Mouse (Mus musculus): ENCODE data around the gene Tut1. TPM values are rescaled to one million over a fixed set of nuclear protein-coding genes. Genes with fewer than 3 reads are reported as not detected.
"Not testable (repeated sequence)": the region's sequence is repeated elsewhere in the genome, so short reads cannot be mapped to it uniquely, and the experiment has no call there.

Tut1 gene
- total RNA-seq, 2 experiments from 2014 or later, result 5.7 to 7.2 TPM

DNA sequence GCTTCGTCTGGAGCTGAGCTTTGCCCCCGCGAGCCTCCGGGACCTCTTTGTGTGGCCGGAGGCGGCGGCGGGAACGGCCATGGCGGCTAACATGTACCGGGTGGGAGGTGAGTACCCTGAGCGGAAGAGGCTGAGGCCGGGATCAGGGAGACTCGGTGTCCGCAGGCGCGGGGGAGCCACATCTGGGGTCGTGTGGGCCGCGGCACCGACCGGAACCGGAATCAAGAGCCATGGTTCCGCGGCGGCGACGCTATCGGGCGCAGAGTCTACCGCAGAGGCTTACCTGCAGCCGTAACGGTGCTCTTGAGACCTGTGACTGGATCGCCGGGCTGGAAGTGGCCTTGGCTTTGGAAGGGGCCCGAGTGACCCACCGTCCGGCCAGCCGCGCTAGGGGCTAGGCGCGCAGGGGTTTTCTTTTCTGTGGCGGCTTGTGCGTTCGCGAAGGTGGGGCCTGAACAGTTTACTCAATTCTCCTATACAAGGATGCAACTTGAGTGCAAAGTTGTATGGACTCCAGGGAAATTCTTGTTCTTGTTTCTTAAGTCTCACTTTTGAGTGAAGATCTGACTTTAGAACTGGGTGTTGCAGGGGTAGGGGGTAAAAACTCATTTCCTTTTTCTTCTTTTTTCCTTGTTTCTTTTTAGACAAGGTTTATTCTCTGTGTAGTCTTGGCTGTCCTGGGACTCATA is 11.2 kb upstream of the Tut1 start:
- no peak for DNase-seq

DNA sequence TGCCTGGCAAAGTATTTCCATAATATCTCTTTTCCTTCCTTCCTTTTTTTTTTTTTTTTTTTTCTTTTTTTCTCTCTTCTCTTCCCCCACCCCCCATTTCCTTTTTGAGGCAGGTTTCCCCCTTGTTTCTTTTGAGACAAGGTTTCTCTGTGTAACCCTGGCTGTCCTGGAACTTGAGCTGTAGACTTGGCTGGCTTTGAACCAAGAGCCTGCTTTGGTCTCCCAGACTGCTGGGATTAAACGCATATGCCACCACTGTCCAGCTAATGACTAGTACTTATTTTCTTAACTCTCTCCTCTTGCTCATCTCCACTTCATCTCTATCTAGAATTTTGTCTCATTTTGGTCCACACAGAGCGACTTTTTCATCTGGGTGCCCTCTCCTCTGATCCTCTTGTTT is 10.6 kb upstream of the Tut1 start:
- no peak for DNase-seq

DNA sequence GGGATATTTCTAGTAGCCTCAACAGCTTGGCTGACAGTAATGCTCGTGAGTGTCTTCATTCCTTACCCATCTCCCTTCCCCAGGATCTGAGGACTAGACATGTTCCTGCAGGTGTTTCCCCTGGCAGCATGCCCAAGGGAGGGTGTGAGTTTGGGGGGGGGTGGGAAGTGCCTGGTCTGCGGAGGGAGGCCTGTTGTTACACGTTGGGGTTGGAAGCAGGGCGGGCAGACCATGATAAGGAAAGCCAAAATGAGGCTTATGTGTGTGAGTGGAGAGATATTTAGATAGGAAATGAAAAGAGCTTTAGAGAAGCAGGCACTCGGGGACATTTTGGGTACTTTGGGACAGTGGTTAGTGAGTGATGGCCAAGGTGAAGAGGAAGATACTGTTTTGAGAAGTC is 9.6 kb upstream of the Tut1 start:
- DNase-seq, result no peak

DNA sequence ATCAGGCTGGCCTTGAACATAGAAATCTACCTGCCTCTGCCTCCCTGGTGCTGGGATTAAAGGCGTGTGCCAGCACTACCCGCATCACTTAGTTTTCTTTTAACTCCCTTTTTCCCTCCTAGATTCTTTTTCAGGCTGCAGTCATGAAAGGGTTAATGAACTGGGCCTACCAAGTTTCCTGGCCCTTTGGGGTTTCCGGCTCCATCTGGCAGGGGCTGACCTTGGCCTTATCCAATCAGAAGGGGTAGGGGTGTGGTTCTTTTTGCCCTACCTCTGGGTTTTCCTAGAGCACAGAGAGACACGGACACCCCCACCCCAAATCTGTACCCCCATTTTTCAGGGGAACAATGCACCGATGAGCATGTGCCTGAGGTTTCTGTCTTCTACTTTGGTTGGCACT is 8.9 kb upstream of the Tut1 start:
- peak; percentile 69 for DNase-seq

DNA sequence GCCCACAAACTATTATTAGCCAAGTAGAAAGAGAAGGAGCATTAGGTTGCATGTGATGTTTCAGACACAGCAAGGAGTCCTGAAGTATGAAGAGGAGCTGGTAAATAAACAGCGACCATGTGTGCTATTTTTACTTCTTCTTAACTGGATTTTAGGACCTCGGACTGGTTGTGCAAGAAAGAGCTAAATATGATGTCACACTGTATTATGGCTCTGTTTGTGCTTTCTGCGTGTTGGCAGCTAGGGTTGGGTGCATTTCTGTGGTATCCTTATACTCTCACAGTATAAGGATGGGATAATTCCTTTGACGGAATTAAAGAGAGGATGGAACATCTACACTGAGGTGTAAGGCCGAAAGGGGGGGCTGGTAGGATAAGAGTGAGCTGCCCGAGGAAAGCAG is 8.4 kb upstream of the Tut1 start:
- DNase-seq, result no peak

DNA sequence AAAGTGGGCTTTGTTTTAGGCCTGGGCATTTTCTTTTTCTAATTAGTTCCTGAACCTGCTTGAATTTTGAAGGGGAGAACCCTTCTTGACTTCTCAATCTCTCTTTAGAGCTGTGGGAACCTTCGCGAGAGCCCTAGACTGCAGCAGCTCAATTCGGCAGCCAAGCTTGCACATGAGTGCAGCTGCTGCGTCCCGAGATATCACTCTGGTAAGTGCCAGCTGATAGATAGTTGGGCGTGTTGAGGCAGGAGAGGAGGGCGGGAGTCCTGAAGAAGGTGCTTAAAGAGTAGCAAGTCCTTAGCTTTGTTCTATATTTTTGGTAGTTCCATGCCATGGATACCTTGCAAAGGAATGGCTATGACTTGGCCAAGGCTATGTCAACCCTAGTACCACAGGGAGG is 6.7 kb upstream of the Tut1 start:
- DNase-seq, result no peak

DNA sequence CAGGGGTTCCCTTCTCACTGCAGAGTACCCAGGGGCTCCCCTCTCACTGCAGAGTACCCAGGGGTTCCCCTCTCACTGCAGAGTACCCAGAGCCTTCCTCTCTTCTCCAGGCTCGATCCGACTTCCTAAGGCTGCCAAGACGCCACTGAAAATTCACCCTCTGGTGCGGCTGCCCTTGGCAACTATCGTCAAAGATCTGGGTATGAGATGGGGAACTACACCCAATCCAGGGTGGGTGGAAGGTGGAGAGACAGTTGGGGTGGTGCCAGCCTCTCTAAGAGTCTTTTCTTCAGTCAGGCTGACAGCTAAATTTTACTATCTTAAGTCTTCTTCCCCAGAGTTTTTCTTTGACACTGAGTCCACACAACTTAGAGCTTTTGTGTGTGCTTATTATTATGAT is 3.5 kb upstream of the Tut1 start:
- no peak for DNase-seq

DNA sequence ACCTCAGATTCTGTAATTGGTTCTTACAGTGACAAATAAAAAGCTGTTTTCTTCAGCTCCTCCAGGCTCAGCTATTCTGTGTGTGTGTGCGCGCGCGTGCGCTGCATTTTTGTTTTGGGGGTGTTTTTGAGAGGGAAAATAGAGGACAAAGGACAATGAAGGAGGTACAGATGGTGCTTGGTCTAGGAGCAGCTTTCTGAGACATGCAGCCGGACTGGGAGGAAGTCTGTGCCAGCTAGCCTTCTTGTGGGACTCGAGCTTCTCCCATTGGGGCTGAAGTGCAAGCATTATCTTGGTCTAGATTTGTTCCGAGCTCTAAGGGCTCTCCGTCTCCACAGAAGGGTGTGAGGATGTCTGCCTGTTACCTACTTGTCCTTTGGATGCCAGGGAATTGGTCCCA is 1.4 kb upstream of the Tut1 start:
- no peak for DNase-seq

DNA sequence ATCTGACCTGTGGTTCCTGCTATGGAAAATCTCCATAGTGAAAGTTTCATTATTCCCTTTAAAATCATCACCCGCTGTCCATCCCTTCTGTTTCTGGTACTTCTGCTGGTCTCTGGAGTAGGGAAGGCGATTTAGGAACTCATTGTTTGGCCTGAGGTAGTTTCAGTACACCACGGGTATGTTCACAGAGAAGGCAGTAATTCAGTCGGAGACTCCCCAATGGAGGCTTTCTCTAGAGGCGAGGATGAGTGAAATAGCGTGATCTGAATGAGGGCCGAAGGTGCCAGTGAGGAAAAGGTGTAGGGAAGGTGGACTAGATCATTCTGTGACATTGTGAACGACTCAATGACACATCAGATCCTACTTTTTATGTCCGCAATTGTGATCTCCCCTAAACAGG is 524 bp downstream of the Tut1 start:
- DNase-seq, result no peak

DNA sequence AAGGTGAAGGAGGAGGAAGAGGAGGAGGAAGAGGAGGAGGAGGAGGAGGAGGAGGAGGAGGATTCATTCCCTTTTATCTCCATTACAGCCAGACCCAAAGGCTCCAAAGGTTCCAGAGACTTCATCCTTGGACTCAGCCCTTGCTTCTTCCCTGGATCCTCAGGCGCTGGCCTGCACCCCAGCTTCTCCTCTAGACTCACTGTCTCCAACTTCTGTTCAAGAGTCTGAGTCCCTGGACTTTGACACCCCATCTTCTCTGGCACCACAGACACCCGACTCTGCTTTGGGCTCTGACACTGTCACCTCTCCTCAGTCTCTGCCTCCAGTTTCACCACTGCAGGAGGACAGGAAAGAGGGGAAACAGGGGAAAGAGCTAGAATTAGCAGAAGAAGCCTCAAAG is 8.6 kb downstream of the Tut1 start:
- DNase-seq, result no peak

DNA sequence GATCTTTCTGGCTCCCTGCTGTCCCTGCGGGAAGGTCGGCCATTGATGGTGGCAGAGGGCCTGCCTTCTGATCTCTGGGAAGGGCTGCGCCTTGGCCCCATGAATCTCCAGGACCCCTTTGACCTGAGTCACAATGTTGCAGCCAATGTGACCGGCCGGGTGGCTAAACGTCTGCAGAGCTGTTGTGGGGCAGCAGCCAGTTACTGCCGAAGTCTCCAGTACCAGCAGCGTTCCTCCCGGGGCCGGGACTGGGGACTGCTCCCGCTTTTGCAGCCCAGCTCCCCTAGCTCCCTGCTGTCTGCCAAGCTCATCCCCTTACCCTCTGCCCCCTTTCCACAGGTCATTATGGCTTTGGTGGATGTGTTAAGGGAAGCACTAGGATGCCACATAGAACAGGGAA is 11.4 kb downstream of the Tut1 start:
- no peak for DNase-seq

DNA sequence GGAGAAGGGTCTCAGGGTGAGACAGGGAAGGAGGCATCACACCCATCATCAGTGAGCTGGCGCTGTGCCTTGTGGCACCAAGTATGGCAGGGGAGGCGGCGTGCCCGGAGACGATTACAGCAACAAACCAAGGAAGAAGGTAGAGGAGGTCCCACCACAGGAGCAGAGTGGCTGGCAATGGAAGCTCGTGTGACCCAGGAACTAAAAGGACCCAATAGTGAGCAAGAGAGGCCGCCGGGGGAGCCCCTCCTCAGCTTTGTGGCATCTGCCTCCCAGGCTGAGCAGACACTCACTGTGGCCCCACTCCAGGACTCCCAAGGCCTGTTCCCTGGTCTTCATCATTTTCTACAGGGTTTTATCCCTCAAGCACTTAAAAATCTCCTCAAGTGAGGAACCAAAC is 12.1 kb downstream of the Tut1 start:
- DNase-seq, result no peak

DNA sequence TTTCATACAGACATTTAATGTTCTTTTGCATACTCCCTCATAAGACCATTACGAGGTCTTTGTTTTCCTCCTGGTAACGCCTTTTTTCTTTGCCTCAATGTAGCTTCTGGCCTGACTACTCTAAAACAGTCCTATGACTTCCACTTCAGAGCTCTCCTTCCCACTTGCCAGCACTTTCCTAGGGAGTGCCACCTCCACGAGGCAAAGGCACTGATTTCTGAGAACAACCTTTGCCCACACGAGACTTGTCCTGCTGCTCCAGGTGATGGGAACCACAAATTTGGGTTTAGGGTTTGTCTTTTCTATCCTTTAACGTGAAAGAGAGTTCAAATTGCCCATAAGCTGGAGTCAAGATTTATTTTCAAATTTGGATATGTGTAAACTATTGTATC is 12.5 kb downstream of the Tut1 start:
- DNase-seq, result no peak

DNA sequence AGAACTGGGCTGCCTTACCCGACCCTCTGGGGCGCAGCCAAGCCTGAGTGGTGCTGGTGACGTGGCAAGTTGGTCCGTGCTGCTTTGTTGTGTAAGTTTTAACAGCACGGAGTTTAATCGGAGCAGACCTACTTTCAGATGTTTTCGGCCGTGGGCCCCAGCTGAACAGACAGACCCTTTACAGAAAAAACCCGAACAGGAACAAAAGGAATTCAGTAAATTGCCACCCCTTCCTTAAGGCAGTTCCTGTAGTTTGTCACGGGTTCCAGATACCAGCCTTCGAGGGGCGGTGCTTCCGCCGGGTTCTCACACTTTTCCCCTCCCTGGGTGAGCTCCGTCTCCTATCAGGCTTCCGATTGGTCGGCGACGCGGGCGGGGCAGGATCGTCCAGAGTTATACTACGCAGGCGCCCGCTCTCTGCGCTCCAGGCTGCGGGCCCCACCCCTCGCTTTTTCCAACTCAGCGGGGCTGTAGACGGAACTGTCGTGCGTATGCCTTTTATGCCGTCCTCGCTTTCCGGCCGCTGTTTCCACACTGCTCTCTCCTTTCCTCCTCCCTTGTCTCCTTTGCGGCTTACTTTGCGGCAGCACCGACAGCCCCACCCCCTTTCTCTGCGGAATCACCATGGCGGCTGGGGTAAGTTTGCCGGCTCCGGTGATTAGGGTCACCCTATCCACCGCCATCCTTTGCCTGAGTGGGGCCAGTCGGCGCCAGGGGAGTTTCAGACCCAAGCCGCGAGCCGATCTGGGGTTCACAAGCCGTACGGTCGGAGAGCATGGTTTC is 13.1 kb downstream of the Tut1 start, which contains the start of gene Eef1g:
Gene Eef1g (plus strand): TSS at position 452 of the 783 bp plus-strand sequence.
- peak; percentile 100 for DNase-seq

DNA sequence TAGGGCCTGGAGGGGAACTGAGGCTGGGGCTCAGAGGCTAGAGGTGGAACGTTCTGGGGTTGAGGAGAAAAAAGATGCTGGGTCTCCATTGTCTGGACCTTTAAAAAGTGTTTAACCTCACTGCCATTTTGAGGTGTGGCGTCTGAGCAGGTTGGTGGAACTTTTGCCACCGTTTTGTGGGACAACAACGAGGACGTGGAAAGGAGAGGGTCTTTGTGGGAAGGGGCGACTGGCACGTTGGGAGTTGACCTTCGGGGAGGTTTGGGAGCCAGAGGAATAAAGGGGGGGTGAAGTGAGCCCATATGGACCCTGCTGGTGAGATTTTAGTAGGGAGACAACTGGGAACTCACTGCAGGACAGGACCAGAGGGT is 13.7 kb downstream of the Tut1 start:
- no peak for DNase-seq

DNA sequence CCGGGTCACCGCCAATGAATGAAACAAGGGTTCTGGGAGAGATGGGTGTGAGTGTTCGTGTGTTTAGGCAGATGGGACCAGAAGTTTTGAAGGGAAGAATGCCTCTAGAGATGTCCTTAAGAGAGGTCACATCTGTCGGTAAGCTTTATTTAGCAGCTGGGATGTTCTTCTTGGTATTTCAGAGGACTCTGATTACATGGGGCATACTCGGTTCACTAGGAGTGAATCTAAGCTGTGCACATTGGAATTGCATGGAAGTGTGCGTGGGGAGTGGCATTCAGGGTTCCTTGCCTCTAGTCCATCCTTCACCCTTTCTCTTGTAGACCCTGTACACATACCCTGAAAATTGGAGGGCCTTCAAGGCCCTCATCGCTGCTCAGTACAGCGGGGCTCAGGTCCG is 14.2 kb downstream of the Tut1 start:
- no peak for DNase-seq

DNA sequence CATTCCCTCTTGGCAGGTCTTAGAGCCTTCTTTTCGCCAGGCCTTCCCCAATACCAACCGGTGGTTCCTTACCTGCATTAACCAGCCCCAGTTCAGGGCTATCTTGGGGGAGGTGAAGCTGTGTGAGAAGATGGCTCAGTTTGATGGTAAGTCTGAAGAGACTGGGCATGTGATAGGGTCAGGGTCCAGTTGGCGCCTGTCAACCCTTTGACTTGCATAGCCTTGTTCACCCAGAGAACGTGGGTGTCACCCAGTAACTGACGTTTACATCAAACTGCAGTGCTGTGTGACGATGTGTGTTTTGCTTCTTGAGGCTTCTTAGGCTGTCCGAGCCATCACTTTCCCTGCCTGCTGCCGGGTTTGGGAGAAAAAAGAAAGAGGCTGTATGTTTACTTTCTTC is 18.8 kb downstream of the Tut1 start:
- not testable (repeated sequence) for DNase-seq

DNA sequence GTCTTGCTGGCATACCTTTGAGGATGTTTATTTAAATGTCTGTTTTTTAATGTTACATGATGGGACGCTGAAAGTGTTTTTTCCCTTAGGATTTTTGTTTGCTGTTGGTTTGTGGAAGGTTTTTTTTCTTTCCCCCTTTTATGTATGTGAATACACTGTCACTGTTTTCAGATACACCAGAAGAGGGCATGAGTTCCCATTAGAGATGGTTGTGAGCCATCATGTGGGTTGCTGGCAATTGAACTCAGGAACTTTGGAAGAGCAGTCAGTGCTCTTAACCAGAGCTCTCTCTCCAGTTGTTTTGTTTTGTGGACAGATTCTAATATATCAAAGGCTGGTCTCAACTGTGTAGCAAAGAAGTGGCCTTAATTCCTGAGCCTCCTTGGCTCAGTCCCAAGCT is 21.0 kb downstream of the Tut1 start:
- no peak for DNase-seq

DNA sequence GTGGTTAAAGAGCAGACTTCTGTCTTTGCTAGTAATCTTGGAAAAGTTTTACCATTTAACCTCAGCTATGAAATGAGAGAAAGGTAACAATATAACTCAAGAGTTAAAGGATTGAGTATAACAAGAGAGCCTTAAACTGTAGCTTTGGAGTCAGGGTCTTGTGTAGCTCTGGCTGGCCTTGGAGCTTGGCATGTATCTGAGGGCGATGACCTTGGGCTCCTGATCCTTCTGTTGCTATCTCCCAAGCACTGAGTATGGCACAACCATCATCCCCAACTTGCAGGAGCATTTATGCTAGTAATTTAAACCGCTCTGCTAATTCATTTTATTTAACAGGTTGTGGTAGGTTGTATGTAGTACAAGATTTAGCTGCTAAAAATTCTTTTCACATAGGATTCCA is 21.8 kb downstream of the Tut1 start:
- DNase-seq, result no peak

DNA sequence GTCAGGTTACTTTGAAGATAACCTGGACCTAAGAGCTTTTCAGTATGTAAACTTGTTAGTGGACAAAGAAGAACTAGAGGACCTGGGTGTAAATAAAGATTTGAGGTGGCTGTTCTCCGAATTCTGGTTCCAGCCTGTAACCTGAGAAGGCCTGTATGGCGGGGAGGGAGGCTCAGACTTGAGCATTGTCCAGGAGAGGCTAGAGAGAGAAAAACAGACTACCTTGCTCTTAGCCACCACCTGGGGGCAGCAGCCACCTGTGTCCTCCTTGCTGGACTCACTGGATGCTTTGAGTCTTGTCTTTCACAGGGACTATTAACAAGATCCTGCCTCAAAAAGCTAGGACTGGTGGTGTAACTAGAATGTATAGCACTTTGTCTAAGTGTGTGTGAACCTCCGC is 22.9 kb downstream of the Tut1 start:
- peak; percentile 64 for DNase-seq

DNA sequence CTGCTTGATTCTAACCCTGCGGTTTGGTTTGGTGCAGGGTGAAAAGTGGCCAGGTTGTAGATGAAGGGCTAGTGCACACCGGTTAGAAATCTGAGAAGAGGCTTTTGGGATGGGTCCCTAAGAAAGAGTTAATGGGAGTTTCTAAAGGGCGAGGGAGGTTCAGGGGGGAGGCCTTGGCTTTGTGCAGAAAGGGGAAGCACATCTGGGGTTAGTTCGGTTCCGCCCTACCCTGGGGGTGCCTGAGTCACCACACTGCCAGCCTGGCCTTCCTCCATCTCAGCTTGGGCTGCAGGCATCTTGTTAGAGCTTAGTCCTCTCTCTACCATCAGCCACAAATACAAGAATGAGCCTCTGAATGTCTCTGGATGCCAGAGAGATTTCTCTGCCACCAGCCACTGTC is 27.1 kb downstream of the Tut1 start:
- no peak for DNase-seq

DNA sequence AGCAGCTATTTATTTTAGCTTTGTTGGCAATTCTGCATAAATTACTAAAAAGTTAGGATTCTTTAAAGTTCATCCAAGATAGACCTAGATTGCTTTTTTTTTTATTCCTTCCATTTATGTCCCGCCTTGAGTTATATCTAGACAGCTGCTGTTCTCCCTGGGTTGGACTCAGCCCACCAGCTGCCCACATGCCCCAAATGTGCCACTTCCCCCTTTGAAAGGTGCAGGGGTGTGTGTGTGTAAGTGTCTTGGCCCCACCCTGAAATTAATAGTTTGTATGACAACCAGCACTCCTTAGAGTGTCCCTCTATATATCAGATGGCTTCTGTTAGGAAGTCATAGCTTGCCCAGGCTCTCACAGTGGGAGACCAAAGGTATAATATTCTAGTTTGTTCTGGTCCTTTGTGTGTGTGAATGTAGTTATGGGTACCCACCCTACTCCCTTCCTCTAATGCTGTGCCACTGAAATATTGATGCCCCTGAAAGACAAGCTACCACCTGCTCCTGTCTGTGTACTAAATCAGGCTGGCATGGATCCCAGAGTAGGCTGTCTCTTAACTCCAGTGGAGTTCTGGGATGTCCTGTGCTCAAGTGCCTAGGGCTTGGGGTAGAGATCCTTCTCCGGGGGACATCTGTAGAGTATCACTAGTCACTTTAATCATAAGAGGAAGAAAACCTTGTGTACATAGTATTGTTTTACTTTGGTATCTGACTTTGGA is 28.0 kb downstream of the Tut1 start:
- peak; percentile 63 for DNase-seq

Measured in gastrocnemius, postnatal 25 days (tissue).